Mouse (Mus musculus): ENCODE measurements around the gene Flt3.

DNA sequence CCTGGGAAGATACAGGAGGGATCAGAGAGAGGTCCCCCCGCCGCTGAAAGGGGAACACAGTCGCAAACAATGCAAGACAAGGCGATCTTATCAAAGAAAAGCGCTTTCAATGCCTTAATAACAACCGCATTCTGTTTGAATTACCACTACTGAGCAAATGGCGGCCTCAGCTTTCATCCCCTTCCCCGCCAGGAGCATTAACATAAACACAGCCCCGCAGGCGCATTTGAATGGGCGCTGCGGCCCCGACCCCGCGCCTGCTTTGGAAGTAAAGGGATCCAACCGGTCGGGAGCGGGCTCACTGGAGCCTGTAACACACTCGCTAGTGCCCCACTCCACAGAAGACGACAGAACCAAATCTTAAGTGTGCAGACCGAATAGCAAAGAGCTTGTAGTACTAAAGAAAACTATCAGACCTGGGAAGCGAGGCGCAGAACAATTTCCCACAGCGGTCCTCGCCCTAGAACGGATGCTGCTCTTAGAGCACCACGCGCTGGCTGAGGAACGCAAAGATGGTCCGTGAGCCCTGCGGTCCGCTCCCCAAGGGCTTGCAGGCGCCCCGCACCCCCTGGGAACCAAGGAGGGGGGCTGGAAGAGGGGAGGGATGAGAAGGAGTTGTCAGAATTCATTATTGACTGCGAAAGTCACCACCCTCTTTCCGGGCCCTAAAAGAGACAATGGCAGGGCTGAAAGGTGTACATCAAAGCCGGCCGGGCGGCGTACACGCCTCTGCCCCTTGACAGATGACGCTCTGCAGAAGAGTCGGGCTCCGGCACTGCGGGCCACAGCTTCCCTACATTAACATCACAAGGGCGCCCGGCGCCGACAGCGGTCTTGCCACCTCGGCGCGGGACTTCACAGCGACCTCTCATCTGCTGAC is 95.8 kb downstream of the Flt3 start:
- no peak for TF ChIP-seq CTCF (IDR thresholded peaks at IDR 0.05; ENCODE audit: extremely low read depth, insufficient read length, insufficient replicate concordance, low read depth, low read length)
- no peak for TF ChIP-seq POLR2A (IDR thresholded peaks at IDR 0.05; ENCODE audit: low read depth, low read length)
